Mouse (Mus musculus) erythroblast, embryonic 14.5 days (primary cell): ENCODE results near the gene Cacnb3. TPM values are rescaled to one million over a fixed set of nuclear protein-coding genes. Genes with fewer than 3 reads are reported as not detected.

Source experiments
- H3K27me3 ChIP-seq: 2 replicates; pipeline ENCODE4 v1.6.1; 2012; ENCODE audit warnings: inconsistent platforms; ENCODE audit not compliant: control insufficient read depth
- H3K36me3 ChIP-seq: 2 replicates; pipeline ENCODE4 v1.6.1; 2012; ENCODE audit warnings: mild to moderate bottlenecking, inconsistent platforms; ENCODE audit not compliant: control insufficient read depth
- H3K4me1 ChIP-seq: 2 replicates; pipeline ENCODE4 v1.6.1; 2012; ENCODE audit warnings: inconsistent platforms; ENCODE audit not compliant: control insufficient read depth
- H3K4me3 ChIP-seq: replicated peaks from 2 replicates; pipeline ENCODE3; 2012; ENCODE audit warnings: moderate library complexity, mild to moderate bottlenecking, inconsistent platforms
- H3K9me3 ChIP-seq: 2 replicates; pipeline ENCODE4 v1.6.1; 2012; ENCODE audit warnings: low read length, inconsistent platforms, mixed read lengths; ENCODE audit not compliant: control insufficient read depth
- GATA1 ChIP-seq: IDR thresholded peaks from 2 replicates; pipeline ENCODE4 v1.6.1; 2012; ENCODE audit warnings: low read length, inconsistent platforms, mixed read lengths
- TAL1 ChIP-seq: IDR thresholded peaks from 3 replicates; pipeline ENCODE4 v1.6.1; 2012; ENCODE audit warnings: low read length, inconsistent platforms, mixed read lengths
- polyA plus RNA-seq: library from polyadenylated mRNA; stranded (reverse); fragments of >175 nt; gene quantifications from 2 replicates; pipeline ENCODE4 v1.2.3, GENCODE M21; 2012

Cacnb3 gene
- polyA plus RNA-seq, 1 experiment: not detected

DNA sequence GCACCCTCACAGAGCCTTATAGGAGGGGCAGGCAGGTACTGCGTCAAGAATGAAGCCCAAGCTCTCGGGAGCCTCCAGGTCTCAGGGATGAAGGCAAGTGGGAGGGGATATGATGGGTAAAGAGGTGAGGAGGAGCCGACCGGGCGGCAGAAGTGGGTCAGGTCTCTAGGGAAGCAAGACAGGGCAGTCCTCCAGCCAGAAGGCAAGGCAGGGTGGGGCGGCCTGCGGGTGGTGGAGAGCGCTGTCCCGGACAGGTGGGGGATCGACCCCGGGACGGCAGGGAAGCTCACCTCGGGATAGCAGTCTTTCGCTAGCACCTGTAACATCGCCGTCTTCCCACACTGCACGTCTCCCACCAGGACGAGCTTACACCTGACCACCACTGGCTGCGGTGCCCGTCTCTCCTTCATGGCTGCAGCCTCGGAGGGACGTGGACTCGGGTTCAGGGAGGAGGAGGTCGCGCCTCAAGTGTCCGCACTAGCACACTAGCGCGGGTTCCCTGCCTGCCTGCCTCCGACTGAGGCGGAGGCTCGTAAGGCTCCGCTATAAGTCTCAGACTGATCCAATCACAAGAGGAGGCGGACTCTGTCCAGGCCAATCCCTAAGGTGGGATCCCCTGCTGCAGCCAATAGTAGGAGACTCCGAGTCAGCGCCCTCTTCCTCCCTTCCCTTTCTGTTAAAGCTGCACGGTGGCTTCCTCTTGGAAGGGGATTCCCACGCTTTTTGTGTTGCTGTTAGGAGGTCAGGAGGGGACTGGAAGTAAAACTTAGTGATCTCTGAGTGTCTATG lies 46.5 kb downstream of the Cacnb3 start, which contains the start of gene Rnd1:
Rnd1 (minus strand) TSS at position 522 of the 789 bp plus-strand sequence.
- no peaks in the 10 kb centered on the region for H3K36me3 ChIP-seq
- H3K27me3 ChIP-seq: peaks cover 89% of the 10 kb centered on the region
- TF ChIP-seq GATA1: no peak
- no peak for TF ChIP-seq TAL1
- H3K9me3 ChIP-seq: peaks cover 5% of the 10 kb centered on the region; the same call in 1 of the 2 replicates
- peaks cover 10% of the 10 kb centered on the region for H3K4me1 ChIP-seq
- peak within 1 kb of the TSS; percentile 32 for H3K4me3 ChIP-seq

DNA sequence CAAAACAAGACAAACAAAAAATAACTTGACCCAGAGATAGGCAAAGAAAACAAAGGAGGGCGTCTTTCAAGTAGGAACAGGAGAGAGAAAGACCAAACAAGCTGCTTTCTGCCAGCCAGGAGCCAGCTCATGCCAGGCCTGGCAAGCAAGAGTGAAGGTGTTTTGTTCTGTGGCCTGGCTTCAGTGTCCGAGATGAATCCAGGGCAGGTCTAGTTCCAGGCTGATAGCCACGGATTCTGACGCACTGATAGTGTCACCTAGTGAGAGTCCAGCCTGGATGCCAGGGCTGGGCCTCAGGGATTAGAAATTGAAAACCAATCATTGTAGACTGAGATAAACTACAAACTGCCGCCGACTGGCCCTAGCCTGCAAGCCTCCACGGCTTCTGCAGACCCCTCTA lies 47.3 kb downstream of the Cacnb3 start:
- H3K9me3 ChIP-seq: peaks cover 5% of the 10 kb centered on the region; the same call in 1 of the 2 replicates
- peaks cover 88% of the 10 kb centered on the region for H3K27me3 ChIP-seq
- H3K4me1 ChIP-seq: peaks cover 10% of the 10 kb centered on the region
- no peak overlapping the region for H3K4me3 ChIP-seq
- H3K36me3 ChIP-seq: no peaks in the 10 kb centered on the region
- TF ChIP-seq GATA1 (no peak), TAL1 (no peak)

DNA sequence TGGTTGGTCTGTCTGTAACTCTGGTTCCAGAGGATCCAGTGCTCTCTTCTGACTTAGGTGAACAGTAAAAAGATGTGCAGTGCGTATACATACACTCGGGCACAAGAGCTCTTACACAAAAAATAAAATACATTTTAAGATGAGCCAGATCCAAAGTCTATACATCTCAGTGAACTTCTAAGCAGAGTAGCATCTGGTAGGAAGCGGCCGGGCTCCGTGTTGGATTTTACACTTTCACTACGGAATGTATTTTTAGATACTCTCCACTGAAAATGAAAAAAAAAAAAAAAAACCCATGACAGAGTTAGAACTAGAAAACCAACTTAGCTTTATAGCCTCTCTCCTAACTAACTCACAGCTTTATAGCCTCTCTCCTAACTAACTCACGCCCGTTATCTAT lies 50.0 kb downstream of the Cacnb3 start:
- H3K36me3 ChIP-seq: no peaks in the 10 kb centered on the region
- peaks cover 72% of the 10 kb centered on the region for H3K27me3 ChIP-seq
- TF ChIP-seq GATA1 (no peak), TAL1 (no peak)
- peaks cover 10% of the 10 kb centered on the region for H3K4me1 ChIP-seq
- peaks cover 5% of the 10 kb centered on the region; the same call in 1 of the 2 replicates for H3K9me3 ChIP-seq
- H3K4me3 ChIP-seq: no peak overlapping the region

DNA sequence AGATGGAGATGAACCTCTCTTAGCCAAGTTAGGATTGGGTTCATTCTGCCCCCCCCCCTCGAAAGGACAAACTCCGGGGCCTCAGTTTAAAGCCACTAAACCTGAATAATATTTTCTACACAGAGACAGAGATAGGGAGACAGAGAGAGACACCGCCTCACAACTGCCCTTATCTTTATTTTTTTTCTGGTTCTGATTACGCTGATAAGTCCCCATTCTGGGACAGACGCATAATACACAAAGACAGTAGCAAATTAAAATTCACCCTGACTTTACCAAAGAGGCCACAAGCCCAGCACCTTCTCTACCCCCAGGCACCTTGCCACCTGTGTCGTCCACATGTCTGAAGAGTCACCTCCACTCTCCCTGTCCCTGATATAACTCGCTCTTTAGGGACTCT lies 51.0 kb downstream of the Cacnb3 start:
- no peaks in the 10 kb centered on the region for H3K36me3 ChIP-seq
- H3K4me1 ChIP-seq: peaks cover 8% of the 10 kb centered on the region
- peaks cover 62% of the 10 kb centered on the region for H3K27me3 ChIP-seq
- TF ChIP-seq GATA1 (no peak), TAL1 (no peak)
- peaks cover 7% of the 10 kb centered on the region; the same call in 1 of the 2 replicates for H3K9me3 ChIP-seq
- H3K4me3 ChIP-seq: no peak overlapping the region

DNA sequence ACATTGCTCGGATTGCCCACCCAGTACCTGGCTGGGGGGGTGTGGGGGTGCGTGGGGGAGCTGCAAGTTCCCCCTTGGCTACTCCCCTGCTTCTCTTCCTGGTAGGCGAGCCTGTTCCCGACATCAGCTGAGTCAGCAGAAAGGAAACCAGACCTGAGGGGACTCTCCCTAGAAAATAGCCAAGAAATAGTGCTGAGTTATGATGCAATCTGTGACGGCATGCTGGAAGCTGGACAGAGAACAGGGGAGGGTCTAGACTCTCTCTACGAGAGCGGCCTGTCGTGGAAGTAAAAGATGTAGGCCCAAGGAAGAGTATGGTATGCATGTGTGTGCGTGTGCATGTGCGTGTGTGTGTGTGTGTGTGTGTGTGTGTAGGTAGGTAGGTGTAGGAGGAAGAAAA lies 52.5 kb downstream of the Cacnb3 start:
- TF ChIP-seq GATA1: no peak
- Histone ChIP-seq H3K9me3 (peaks cover 2% of the 10 kb centered on the region; the same call in 1 of the 2 replicates), H3K36me3 (no peaks in the 10 kb centered on the region), H3K4me1 (no peaks in the 10 kb centered on the region; the same call in 1 of the 2 replicates), H3K4me3 (no peak overlapping the region), H3K27me3 (peaks cover 47% of the 10 kb centered on the region)

DNA sequence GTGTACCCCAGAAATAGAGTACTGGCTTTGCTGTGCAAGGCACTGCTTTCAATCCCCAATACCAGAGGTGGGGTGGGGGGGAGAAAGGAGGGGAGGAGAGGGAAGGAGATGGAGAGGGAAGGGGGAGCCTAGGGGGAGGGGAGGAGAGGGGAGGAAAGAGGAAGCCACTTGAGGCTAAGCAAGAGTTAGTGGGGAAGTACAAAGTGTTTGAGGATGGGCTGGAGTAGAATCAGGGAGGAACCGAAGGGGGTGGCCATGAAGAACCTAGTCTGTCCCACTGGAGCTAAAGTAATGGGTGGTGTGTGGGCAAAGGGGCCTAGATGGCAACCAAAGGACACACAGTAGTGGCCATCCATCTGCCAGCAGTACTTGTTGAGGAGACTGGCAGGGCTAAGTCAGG lies 53.1 kb downstream of the Cacnb3 start:
- Histone ChIP-seq H3K4me1 (no peaks in the 10 kb centered on the region; the same call in 1 of the 2 replicates), H3K27me3 (peaks cover 42% of the 10 kb centered on the region), H3K36me3 (no peaks in the 10 kb centered on the region), H3K9me3 (peaks cover 2% of the 10 kb centered on the region; the same call in 1 of the 2 replicates), H3K4me3 (no peak overlapping the region)
- no peak for TF ChIP-seq GATA1
- no peak for TF ChIP-seq TAL1

DNA sequence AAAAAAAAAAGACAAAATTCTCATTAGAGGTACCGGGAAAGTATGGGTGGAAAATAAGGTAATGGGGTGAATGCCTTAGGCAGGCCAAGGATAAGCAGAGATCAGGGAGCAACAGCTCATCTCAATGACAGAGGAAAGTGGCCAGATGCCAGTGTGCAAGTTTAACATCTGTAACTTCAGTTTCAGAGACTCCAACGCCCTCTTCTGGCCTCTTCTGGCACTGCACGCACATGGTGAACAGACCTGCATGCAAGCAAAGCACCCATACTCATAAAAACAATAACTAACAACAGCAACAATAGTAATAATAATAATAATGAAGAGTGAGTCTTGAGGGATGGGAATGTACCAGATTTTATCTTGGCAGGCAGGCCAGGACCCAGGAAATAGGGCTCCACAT lies 55.3 kb downstream of the Cacnb3 start:
- no peaks in the 10 kb centered on the region; the same call in 1 of the 2 replicates for H3K4me1 ChIP-seq
- peaks cover 2% of the 10 kb centered on the region; the same call in 1 of the 2 replicates for H3K9me3 ChIP-seq
- H3K27me3 ChIP-seq: peaks cover 31% of the 10 kb centered on the region
- no peaks in the 10 kb centered on the region for H3K36me3 ChIP-seq
- TF ChIP-seq GATA1 (no peak), TAL1 (no peak)
- no peak overlapping the region for H3K4me3 ChIP-seq

DNA sequence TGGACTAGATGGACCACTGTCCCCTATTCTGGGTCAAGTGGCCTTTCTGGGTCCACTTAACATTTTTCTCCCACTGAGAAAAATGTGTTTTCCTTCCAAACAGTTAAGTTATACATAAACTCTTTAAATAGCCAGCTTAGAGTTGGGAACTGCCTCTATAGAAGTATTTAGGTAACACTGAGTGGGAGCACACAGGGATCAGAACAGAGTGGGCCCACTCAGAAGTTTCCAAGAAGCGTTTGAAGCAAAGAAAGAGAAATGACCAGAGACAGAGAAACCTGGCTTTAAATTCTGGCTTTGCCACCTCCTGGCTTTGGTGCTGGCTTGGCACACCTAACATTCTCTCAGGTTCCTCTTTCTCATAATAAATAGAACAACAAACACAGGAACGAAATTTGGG lies 59.0 kb downstream of the Cacnb3 start:
- no peak overlapping the region for H3K4me3 ChIP-seq
- no peaks in the 10 kb centered on the region for H3K4me1 ChIP-seq
- H3K36me3 ChIP-seq: no peaks in the 10 kb centered on the region
- peaks cover 2% of the 10 kb centered on the region; the same call in 1 of the 2 replicates for H3K9me3 ChIP-seq
- TF ChIP-seq TAL1: no peak
- no peak for TF ChIP-seq GATA1
- peaks cover 18% of the 10 kb centered on the region for H3K27me3 ChIP-seq

DNA sequence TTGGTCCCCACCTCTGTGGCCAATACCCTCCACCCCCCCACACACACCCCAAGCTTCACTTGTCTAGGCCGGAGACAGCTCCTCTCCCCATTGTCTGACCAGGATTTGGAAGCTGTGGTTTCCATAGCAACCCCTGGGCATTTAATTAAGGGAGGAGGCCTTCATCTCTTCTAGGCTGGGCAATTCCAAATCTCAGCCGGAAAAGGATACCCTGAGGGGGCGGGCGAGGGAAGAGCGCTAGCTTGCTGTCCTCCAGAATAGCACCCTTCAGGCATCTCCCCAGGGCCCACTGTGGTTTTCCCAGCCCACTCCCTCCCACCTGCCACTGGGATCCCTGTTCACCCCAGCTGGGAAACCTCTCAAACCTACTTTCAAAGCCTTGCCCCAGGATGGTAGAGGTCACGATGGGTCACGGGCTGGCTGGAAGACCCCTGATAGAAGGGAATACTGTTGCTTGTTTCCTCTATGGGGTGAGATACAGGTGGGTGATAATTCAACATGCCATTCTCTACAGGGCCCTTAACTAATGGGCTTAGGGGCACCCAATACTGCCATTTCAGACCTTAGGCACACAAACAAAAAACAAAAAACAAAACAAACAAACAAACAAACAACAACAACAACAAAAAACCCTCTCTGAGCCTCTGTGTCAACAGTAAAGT lies 61.0 kb downstream of the Cacnb3 start:
- peaks cover 22% of the 10 kb centered on the region for H3K27me3 ChIP-seq
- H3K4me3 ChIP-seq: no peak overlapping the region
- H3K4me1 ChIP-seq: peaks cover 1% of the 10 kb centered on the region; the same call in 1 of the 2 replicates
- TF ChIP-seq GATA1 (no peak), TAL1 (no peak)
- no peaks in the 10 kb centered on the region for H3K36me3 ChIP-seq
- no peaks in the 10 kb centered on the region for H3K9me3 ChIP-seq
